Mouse (Mus musculus): Measurements from ENCODE around the gene Gss.
"Not testable (repeated sequence)": the region's sequence is repeated elsewhere in the genome, so short reads cannot be mapped to it uniquely, and the experiment has no call there.

Gene Gss

GRCm38 (mm10) chr2:155569223-155569807, 23.3 kb downstream of the Gss start:
- DNase-seq, result no peak

- DNase-seq, result no peak
Observed at GRCm38 (mm10) chr2:155567751-155568150, 24.9 kb downstream of the Gss start.

- no peak for DNase-seq
Observed at GRCm38 (mm10) chr2:155562934-155563333, 29.7 kb downstream of the Gss start.

- DNase-seq, result no peak
Observed at GRCm38 (mm10) chr2:155562209-155562608, 30.4 kb downstream of the Gss start.

GRCm38 (mm10) chr2:155554426-155554985, 38.1 kb downstream of the Gss start:
- no peak for DNase-seq

- DNase-seq, result peak; percentile 13
Observed at GRCm38 (mm10) chr2:155552949-155553354, 39.7 kb downstream of the Gss start.

GRCm38 (mm10) chr2:155552336-155552735, 40.3 kb downstream of the Gss start:
- DNase-seq, result no peak

- no peak for DNase-seq
Observed at GRCm38 (mm10) chr2:155546955-155547354, 45.7 kb downstream of the Gss start.

GRCm38 (mm10) chr2:155540822-155541458, 51.7 kb downstream of the Gss start:
- DNase-seq, result peak; percentile 38

- no peak for DNase-seq
Observed at GRCm38 (mm10) chr2:155539696-155540095, 52.9 kb downstream of the Gss start.

- DNase-seq, result not testable (repeated sequence)
Observed at GRCm38 (mm10) chr2:155538463-155539057, 54.0 kb downstream of the Gss start.

GRCm38 (mm10) chr2:155537761-155538462, 54.7 kb downstream of the Gss start:
- DNase-seq, result no peak

GRCm38 (mm10) chr2:155536292-155536691, 56.3 kb downstream of the Gss start:
- no peak for DNase-seq

- no peak for DNase-seq
Observed at GRCm38 (mm10) chr2:155527367-155527766, 65.2 kb downstream of the Gss start.

GRCm38 (mm10) chr2:155524378-155524777, 68.2 kb downstream of the Gss start:
- no peak for DNase-seq

GRCm38 (mm10) chr2:155523706-155524105, 68.9 kb downstream of the Gss start:
- no peak for DNase-seq

- DNase-seq, result no peak
Observed at GRCm38 (mm10) chr2:155518531-155519270, 73.9 kb downstream of the Gss start.

GRCm38 (mm10) chr2:155517455-155518423, 74.9 kb downstream of the Gss start, which contains the start of the genes Acss2 and Ggt7:
Acss2 (plus strand) TSS chr2:155517948.
Ggt7 (minus strand) TSS chr2:155518237.
- peak; percentile 100 for DNase-seq

GRCm38 (mm10) chr2:155515941-155516340, 76.7 kb downstream of the Gss start:
- peak; percentile 79 for DNase-seq

GRCm38 (mm10) chr2:155514666-155515065, 77.9 kb downstream of the Gss start:
- peak; percentile 82 for DNase-seq

GRCm38 (mm10) chr2:155513543-155513942, 79.1 kb downstream of the Gss start:
- DNase-seq, result no peak

All from lung, postnatal 10 days (tissue).